Mouse (Mus musculus): ENCODE measurements around the gene Gucy1b2. TPM values are rescaled to one million over a fixed set of nuclear protein-coding genes. Genes with fewer than 3 reads are reported as not detected.

The Gucy1b2 gene
- total and polyA plus RNA-seq, 3 experiments = not detected

- Histone ChIP-seq H3K4me1 (ENCODE audit: insufficient read depth, low read depth, low read length) (no peaks in the 10 kb centered on the region), H3K27me3 (ENCODE audit: insufficient read depth, low read length) (0 out of 2 replicates have a peak, but pooled peaks cover 3% of the 10 kb centered on the region), H3K36me3 (replicated peaks) (no peaks in the 10 kb centered on the region), H3K9me3 (replicated peaks) (no peaks in the 10 kb centered on the region), H3K4me3 (ENCODE audit: low read depth, low read length) (no peak overlapping the region)
- ATAC-seq (ENCODE audit: extremely low read depth, insufficient number of reproducible peaks, low FRiP score, poor library complexity, severe bottlenecking) (no peak), DNase-seq (ENCODE audit: low spot score) (no peak)
- TF ChIP-seq GATA1 (IDR thresholded peaks at IDR 0.05; ENCODE audit: borderline replicate concordance, low read length) (no peak), TAL1 (conservative IDR thresholded peaks at IDR 0.05; ENCODE audit: low read depth, low read length) (no peak), CTCF (IDR thresholded peaks at IDR 0.05; ENCODE audit: low read depth, low read length) (no peak), POLR2AphosphoS5 (IDR thresholded peaks at IDR 0.05; ENCODE audit: insufficient replicate concordance, low read depth, low read length) (no peak), GATA2 (IDR thresholded peaks at IDR 0.05; ENCODE audit: borderline replicate concordance, low read depth, low read length) (no peak)
Measured at GRCm38 (mm10) chr14:62440036-62440435, 16.1 kb downstream of the Gucy1b2 start.

DNA sequence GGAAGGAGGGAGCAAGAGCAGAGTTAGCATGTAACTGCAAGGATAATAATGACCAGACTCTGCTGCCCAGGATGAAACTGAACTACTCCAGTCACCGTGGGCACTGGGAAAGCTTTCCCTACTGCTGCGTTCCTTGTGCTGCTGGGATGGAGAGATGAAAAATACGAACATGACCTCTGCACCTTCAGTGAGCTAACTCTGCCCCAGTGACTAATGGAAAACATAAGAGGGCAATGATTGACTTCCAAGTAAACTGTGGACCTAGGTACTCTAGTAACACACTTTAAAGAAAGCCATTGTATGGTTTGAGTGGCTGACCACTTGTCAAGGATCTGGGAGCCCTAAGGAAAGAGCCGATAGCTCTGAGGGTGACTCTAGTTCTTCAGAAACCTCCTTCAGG lies 17.9 kb downstream of the Gucy1b2 start:
- no peak for ATAC-seq (ENCODE audit: extremely low read depth, insufficient number of reproducible peaks, low FRiP score, poor library complexity, severe bottlenecking)
- Histone ChIP-seq H3K36me3 (replicated peaks) (no peaks in the 10 kb centered on the region), H3K4me3 (ENCODE audit: low read depth, low read length) (no peak overlapping the region), H3K9me3 (replicated peaks) (no peaks in the 10 kb centered on the region), H3K4me1 (ENCODE audit: insufficient read depth, low read depth, low read length) (no peaks in the 10 kb centered on the region), H3K27me3 (ENCODE audit: insufficient read depth, low read length) (0 out of 2 replicates have a peak, but pooled peaks cover 3% of the 10 kb centered on the region)
- DNase-seq (ENCODE audit: low spot score) = no peak
- TF ChIP-seq POLR2AphosphoS5 (IDR thresholded peaks at IDR 0.05; ENCODE audit: insufficient replicate concordance, low read depth, low read length) = no peak

DNA sequence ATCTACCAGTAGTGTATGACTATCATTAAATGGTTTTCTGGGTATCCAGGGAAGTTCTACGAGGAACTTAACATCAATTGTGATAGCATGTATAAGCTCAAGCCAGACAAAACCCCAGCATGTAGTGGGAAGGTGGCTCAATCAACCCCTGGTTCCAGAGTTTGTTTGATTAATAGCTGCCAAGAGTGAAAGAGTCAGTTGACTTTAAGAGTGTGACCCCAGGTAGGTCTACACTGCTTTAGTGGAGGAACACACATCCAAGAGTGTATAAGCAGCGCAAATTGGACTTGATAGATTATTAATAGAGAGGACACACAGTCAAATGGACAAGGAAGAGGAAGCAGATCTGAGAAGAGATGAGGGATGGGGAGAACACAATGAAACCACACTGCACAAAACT lies 18.3 kb downstream of the Gucy1b2 start:
- no peaks in the 10 kb centered on the region for H3K36me3 ChIP-seq (replicated peaks)
- TF ChIP-seq CTCF (IDR thresholded peaks at IDR 0.05; ENCODE audit: low read depth, low read length) (no peak), GATA1 (IDR thresholded peaks at IDR 0.05; ENCODE audit: borderline replicate concordance, low read length) (no peak), GATA2 (IDR thresholded peaks at IDR 0.05; ENCODE audit: borderline replicate concordance, low read depth, low read length) (no peak), TAL1 (conservative IDR thresholded peaks at IDR 0.05; ENCODE audit: low read depth, low read length) (no peak), POLR2AphosphoS5 (IDR thresholded peaks at IDR 0.05; ENCODE audit: insufficient replicate concordance, low read depth, low read length) (no peak)
- H3K4me1 ChIP-seq (ENCODE audit: insufficient read depth, low read depth, low read length) = no peaks in the 10 kb centered on the region
- ATAC-seq (ENCODE audit: extremely low read depth, insufficient number of reproducible peaks, low FRiP score, poor library complexity, severe bottlenecking) = no peak
- DNase-seq (ENCODE audit: low spot score) = no peak
- H3K9me3 ChIP-seq (replicated peaks) = no peaks in the 10 kb centered on the region
- H3K27me3 ChIP-seq (ENCODE audit: insufficient read depth, low read length) = 0 out of 2 replicates have a peak, but pooled peaks cover 3% of the 10 kb centered on the region
- no peak overlapping the region for H3K4me3 ChIP-seq (ENCODE audit: low read depth, low read length)

DNA sequence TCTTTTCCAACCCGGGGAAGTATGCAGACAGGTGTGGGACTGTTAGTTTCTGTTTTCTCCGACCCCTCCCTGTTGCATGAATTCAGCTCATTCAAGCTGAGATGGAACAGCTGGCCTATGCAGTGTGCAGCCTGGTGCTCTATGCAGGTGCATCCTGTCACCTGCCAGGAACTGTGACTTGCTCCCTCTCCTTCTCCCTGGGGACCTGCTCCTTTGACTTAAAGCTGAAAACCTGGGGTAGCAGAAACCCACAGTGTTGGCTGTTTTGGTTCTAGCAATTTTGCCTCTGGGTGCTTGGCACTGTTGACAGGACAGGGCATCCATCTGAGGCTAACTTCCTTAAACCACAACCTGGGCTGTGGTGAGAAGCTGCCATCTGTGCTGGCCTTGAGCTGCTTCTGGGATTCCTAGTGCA lies 30.8 kb downstream of the Gucy1b2 start:
- TF ChIP-seq GATA2 (IDR thresholded peaks at IDR 0.05; ENCODE audit: borderline replicate concordance, low read depth, low read length) (no peak), TAL1 (conservative IDR thresholded peaks at IDR 0.05; ENCODE audit: low read depth, low read length) (no peak), CTCF (IDR thresholded peaks at IDR 0.05; ENCODE audit: low read depth, low read length) (no peak), GATA1 (IDR thresholded peaks at IDR 0.05; ENCODE audit: borderline replicate concordance, low read length) (no peak), POLR2AphosphoS5 (IDR thresholded peaks at IDR 0.05; ENCODE audit: insufficient replicate concordance, low read depth, low read length) (no peak)
- Histone ChIP-seq H3K4me3 (ENCODE audit: low read depth, low read length) (no peak overlapping the region), H3K4me1 (ENCODE audit: insufficient read depth, low read depth, low read length) (no peaks in the 10 kb centered on the region), H3K9me3 (replicated peaks) (no peaks in the 10 kb centered on the region), H3K27me3 (ENCODE audit: insufficient read depth, low read length) (no peaks in the 10 kb centered on the region; the same call in 1 of the 2 replicates), H3K36me3 (replicated peaks) (no peaks in the 10 kb centered on the region)
- DNase-seq (ENCODE audit: low spot score) (no peak), ATAC-seq (ENCODE audit: extremely low read depth, insufficient number of reproducible peaks, low FRiP score, poor library complexity, severe bottlenecking) (no peak)

GRCm38 (mm10) chr14:62422265-62422664 lies 33.8 kb downstream of the Gucy1b2 start:
- Histone ChIP-seq H3K36me3 (replicated peaks) (no peaks in the 10 kb centered on the region), H3K27me3 (ENCODE audit: insufficient read depth, low read length) (no peaks in the 10 kb centered on the region; the same call in 1 of the 2 replicates), H3K9me3 (replicated peaks) (no peaks in the 10 kb centered on the region), H3K4me1 (ENCODE audit: insufficient read depth, low read depth, low read length) (no peaks in the 10 kb centered on the region), H3K4me3 (ENCODE audit: low read depth, low read length) (no peak overlapping the region)
- ATAC-seq (ENCODE audit: extremely low read depth, insufficient number of reproducible peaks, low FRiP score, poor library complexity, severe bottlenecking) (no peak), DNase-seq (ENCODE audit: low spot score) (no peak)
- TF ChIP-seq CTCF (IDR thresholded peaks at IDR 0.05; ENCODE audit: low read depth, low read length) (no peak), TAL1 (conservative IDR thresholded peaks at IDR 0.05; ENCODE audit: low read depth, low read length) (no peak), GATA1 (IDR thresholded peaks at IDR 0.05; ENCODE audit: borderline replicate concordance, low read length) (no peak), POLR2AphosphoS5 (IDR thresholded peaks at IDR 0.05; ENCODE audit: insufficient replicate concordance, low read depth, low read length) (no peak), GATA2 (IDR thresholded peaks at IDR 0.05; ENCODE audit: borderline replicate concordance, low read depth, low read length) (no peak)

DNA sequence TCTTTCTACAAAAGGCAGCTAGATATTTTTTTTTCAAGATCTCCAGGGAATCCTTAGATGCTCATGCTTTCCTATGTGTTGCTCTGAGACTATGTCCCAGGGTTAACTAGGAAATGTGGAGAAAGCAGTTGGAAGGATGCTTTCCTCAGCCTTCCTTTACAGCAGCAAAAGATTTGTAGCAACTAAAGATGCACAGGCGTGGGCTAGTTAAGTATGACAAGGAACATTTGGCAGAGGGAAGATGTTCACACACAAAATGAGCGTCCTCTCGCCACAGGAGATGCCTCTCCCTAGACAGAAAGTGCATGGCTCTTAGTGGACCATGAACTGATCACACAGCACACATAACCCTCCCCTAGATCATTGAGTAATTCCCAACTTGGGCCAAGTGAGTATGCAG lies 38.6 kb downstream of the Gucy1b2 start:
- no peak overlapping the region for H3K4me3 ChIP-seq (ENCODE audit: low read depth, low read length)
- H3K36me3 ChIP-seq (replicated peaks) = no peaks in the 10 kb centered on the region
- no peaks in the 10 kb centered on the region for H3K9me3 ChIP-seq (replicated peaks)
- no peaks in the 10 kb centered on the region for H3K4me1 ChIP-seq (ENCODE audit: insufficient read depth, low read depth, low read length)
- ATAC-seq (ENCODE audit: extremely low read depth, insufficient number of reproducible peaks, low FRiP score, poor library complexity, severe bottlenecking) = no peak
- TF ChIP-seq GATA2 (IDR thresholded peaks at IDR 0.05; ENCODE audit: borderline replicate concordance, low read depth, low read length) (no peak), CTCF (IDR thresholded peaks at IDR 0.05; ENCODE audit: low read depth, low read length) (no peak), GATA1 (IDR thresholded peaks at IDR 0.05; ENCODE audit: borderline replicate concordance, low read length) (no peak), POLR2AphosphoS5 (IDR thresholded peaks at IDR 0.05; ENCODE audit: insufficient replicate concordance, low read depth, low read length) (no peak), TAL1 (conservative IDR thresholded peaks at IDR 0.05; ENCODE audit: low read depth, low read length) (no peak)
- H3K27me3 ChIP-seq (ENCODE audit: insufficient read depth, low read length) = peaks cover 13% of the 10 kb centered on the region; the same call in 1 of the 2 replicates
- no peak for DNase-seq (ENCODE audit: low spot score)
